Mouse (Mus musculus) ES-Bruce4 (cell line): ENCODE results near the gene Mpped1. TPM values are rescaled to one million over a fixed set of nuclear protein-coding genes. Genes with fewer than 3 reads are reported as not detected.

Source experiments
- H3K27ac ChIP-seq: 2 replicates; pipeline ENCODE4 v1.5.1; 2012; ENCODE audit warnings: low read length, inconsistent platforms; ENCODE audit not compliant: insufficient read depth
- H3K27me3 ChIP-seq: 2 replicates; pipeline ENCODE4 v1.6.1; 2012; ENCODE audit warnings: mild to moderate bottlenecking, low read length, inconsistent platforms; ENCODE audit not compliant: control insufficient read depth, poor library complexity, insufficient read depth, severe bottlenecking
- H3K36me3 ChIP-seq: 2 replicates; pipeline ENCODE4 v1.6.1; 2012; ENCODE audit warnings: inconsistent platforms, mild to moderate bottlenecking, low read length, moderate library complexity; ENCODE audit not compliant: control insufficient read depth, poor library complexity, insufficient read depth, severe bottlenecking
- H3K4me1 ChIP-seq: one replicate; pipeline ENCODE4 v1.8.1; 2011; ENCODE audit warnings: low read length; ENCODE audit not compliant: control insufficient read depth, insufficient read depth
- H3K4me3 ChIP-seq: 2 replicates; pipeline ENCODE4 v1.5.1; 2011; ENCODE audit warnings: low read depth, mild to moderate bottlenecking, low read length
- H3K9ac ChIP-seq: 2 replicates; pipeline ENCODE4 v1.6.1; 2012; ENCODE audit warnings: low read depth, mild to moderate bottlenecking, inconsistent platforms; ENCODE audit not compliant: poor library complexity, severe bottlenecking
- H3K9me3 ChIP-seq: replicated peaks from 2 replicates; pipeline ENCODE4 v1.6.1; 2012; ENCODE audit warnings: mild to moderate bottlenecking, low read length, inconsistent platforms; ENCODE audit not compliant: control insufficient read depth, poor library complexity, insufficient read depth, severe bottlenecking
- CTCF ChIP-seq: IDR thresholded peaks from one replicate; pipeline ENCODE4 v1.8.1; 2011; ENCODE audit warnings: low read depth, low read length
- EP300 ChIP-seq: IDR thresholded peaks from 2 replicates; pipeline ENCODE4 v1.6.1; 2011; ENCODE audit warnings: low read depth, low read length; ENCODE audit not compliant: insufficient read depth
- POLR2A ChIP-seq: IDR thresholded peaks from one replicate; pipeline ENCODE4 v1.8.1; 2011; ENCODE audit warnings: low read length; ENCODE audit not compliant: insufficient read depth
- polyA plus RNA-seq: library from polyadenylated mRNA; stranded (reverse); fragments of >200 nt; gene quantifications from 2 replicates; pipeline ENCODE4 v1.2.4, GENCODE M21; 2011; ENCODE audit warnings: low read depth; ENCODE audit not compliant: missing spikeins, insufficient read depth, insufficient read length

Mpped1 gene
- polyA plus RNA-seq = 0.35 and 0.75 TPM in 2 replicates

DNA sequence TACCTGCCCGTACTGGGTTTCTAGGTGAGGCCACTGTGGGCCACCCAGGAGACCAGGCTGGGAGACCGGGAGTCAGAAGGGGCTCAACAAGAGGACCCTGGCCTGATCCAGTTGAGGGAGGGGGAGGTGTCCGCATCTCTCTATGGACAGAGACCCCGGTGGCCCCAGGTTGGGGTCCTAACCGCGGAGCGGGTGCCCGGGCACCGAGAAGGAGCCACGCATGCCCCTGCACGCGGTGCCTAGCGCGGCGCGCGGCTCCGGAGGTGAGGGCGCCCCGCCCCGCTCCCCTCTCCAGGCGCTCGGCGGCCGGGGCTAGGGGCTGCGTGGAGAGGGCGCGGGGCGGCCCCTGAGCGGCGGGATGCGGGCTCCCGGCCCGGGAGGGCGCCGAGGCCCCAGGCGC is at the start of gene Mpped1:
Gene Mpped1, plus strand, starts transcription at position 81 of the 400 bp plus-strand sequence.
- Histone ChIP-seq H3K36me3 (no peaks in the 10 kb centered on the region), H3K9ac (peak within 1 kb of the TSS; percentile 79), H3K9me3 (no peaks in the 10 kb centered on the region), H3K27ac (no peak within 1 kb of the TSS), H3K4me1 (no peaks in the 10 kb centered on the region), H3K4me3 (peak within 1 kb of the TSS; percentile 35), H3K27me3 (peaks cover 9% of the 10 kb centered on the region)
- TF ChIP-seq CTCF = no peak

DNA sequence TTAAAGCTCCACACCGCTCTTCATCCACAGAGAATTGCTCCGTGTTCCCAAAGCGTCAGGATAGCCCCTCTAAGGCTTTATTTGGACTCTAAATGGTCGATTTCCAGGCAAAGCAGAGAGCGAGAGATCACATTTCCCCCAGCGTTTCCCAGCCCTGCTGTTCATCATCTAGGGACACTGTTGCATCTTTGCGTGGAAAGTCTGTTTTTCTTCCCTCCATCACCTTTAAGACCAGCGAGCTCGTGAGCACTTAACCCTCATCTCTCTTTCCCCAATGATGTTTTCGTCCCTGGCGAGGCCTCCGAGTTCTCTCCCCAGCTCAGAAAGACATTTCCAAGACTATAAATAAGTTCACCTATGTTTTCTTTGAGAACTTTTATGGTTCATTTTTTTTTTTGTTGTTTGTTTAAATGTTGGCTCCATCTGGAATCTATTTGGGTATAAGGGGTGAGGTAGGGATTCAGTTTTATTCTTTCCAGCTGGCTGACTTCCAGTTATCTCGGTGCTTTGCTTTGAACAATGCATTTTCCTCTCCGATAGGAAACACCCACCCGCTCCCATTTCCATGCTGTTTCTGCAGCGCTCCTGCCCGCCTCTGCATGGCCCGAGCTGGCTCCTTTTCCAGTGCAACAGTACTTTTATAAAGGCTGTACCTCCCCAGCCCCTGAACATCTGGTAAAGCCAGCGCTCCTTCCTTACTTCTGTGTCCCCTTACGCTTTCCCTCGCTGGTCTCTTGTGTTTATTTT is 38.4 kb upstream of the Mpped1 start:
- H3K4me3 ChIP-seq = no peak overlapping the region
- no peaks in the 10 kb centered on the region for H3K36me3 ChIP-seq
- no peaks in the 10 kb centered on the region for H3K4me1 ChIP-seq
- no peak overlapping the region for H3K9ac ChIP-seq
- no peaks in the 10 kb centered on the region for H3K9me3 ChIP-seq
- no peak overlapping the region for H3K27ac ChIP-seq
- TF ChIP-seq CTCF (no peak), POLR2A (no peak), EP300 (no peak)
- no peaks in the 10 kb centered on the region for H3K27me3 ChIP-seq

DNA sequence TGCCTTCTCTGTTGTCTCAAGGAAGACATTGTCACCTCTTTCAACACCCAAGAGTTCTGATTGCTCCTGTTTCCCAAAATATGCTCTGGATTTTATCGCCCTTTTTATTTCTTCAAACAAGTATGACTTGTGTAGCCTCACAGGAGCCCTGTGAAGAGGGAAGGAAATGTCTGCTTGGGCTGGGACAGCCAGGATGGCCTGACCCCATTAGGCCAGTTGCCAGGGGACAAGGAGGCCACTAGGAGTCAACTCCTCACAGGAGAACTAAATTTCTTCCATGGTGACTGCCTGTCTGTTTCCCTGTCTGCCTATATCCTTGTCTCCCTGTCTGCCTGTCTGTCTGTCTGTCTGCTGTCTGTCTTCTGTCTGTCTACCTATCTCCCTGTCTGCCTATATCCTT is 37.2 kb upstream of the Mpped1 start:
- no peak for TF ChIP-seq CTCF
- no peak for TF ChIP-seq EP300
- no peak for TF ChIP-seq POLR2A
- H3K9ac ChIP-seq = no peak overlapping the region
- no peaks in the 10 kb centered on the region for H3K36me3 ChIP-seq
- no peaks in the 10 kb centered on the region for H3K4me1 ChIP-seq
- H3K27ac ChIP-seq = no peak overlapping the region
- H3K4me3 ChIP-seq = no peak overlapping the region
- H3K9me3 ChIP-seq = no peaks in the 10 kb centered on the region
- no peaks in the 10 kb centered on the region for H3K27me3 ChIP-seq

DNA sequence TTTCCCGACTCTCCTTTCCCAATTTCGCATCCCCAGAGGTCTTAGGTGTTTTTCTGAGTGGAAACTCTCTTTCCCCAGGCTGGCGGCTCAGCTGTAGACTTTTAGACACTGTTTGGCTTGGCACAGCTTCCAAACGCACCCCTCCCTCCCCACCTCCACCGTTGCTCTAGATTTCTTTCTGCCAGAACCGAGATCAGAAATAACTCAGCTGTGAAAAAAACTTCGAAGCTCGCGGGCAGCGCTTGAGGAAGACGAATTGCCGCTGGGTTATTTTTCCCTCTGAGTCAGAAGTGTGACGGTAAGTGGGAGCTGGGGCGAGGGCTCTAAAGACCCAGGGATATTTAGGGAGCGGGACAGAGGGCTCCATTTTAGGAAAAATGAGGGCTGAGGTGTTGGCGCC is 33.0 kb upstream of the Mpped1 start:
- Histone ChIP-seq H3K4me1 (peaks cover 2% of the 10 kb centered on the region), H3K9me3 (no peaks in the 10 kb centered on the region), H3K4me3 (peak overlapping the region; percentile 13; the same call in 1 of the 2 replicates), H3K9ac (no peak overlapping the region), H3K36me3 (no peaks in the 10 kb centered on the region), H3K27ac (no peak overlapping the region), H3K27me3 (no peaks in the 10 kb centered on the region)
- TF ChIP-seq EP300 (no peak), CTCF (no peak), POLR2A (no peak)

DNA sequence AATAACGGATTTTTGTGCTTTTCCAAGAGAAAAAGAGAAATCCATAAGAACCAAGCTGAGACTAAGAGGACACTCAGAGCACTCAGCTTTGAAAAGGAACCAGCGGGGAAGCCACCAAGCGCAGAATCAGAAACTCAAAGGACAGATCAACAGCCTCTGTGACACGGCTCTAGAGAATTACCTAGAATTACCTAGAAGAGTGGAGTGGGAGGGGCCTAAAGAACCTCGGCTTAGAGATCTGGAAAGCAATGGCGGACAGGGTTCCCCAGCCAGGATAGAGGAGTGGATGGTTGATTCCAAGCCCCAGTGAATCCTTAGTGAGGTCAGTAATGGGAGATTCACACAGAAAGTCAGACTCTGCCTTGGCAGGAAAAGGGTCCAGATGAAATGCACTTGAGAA is 30.3 kb upstream of the Mpped1 start:
- Histone ChIP-seq H3K27ac (no peak overlapping the region), H3K4me3 (no peak overlapping the region), H3K9ac (no peak overlapping the region), H3K27me3 (no peaks in the 10 kb centered on the region), H3K9me3 (no peaks in the 10 kb centered on the region), H3K4me1 (peaks cover 2% of the 10 kb centered on the region), H3K36me3 (no peaks in the 10 kb centered on the region)
- TF ChIP-seq EP300 (no peak), POLR2A (no peak), CTCF (no peak)

DNA sequence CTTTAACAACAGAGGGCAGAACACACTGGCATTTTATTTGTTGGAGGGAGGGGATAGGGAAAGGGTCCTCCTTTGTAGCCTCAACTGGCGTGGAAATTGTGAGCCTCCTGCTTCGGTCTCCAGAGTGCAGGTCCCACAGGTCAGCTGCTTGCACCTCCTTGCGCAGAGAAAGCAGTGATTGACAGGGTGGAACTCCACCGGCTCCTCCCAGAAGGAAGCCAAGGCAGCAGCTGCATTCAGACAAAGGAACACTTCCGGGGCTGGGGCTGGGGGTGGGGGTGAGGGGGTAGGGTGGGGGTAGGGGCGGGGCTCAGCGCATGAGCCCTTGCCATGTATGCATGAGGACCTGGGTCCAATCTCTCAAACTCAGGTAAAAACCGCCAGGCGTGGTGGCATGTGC is 29.8 kb upstream of the Mpped1 start:
- Histone ChIP-seq H3K9me3 (no peaks in the 10 kb centered on the region), H3K4me3 (peak overlapping the region; percentile 24), H3K4me1 (peaks cover 2% of the 10 kb centered on the region), H3K27ac (no peak overlapping the region), H3K36me3 (no peaks in the 10 kb centered on the region), H3K9ac (0 out of 2 replicates have a peak overlapping the region, but pooled peaks have one; percentile 30), H3K27me3 (no peaks in the 10 kb centered on the region)
- TF ChIP-seq CTCF = no peak
- no peak for TF ChIP-seq POLR2A
